Mouse (Mus musculus) thymus, adult 2 months (tissue): Measurements from ENCODE around the gene Ttll9.

Experiments used
- CTCF ChIP-seq: fragments of 200-500 bp; IDR thresholded peaks from 2 replicates; pipeline ENCODE4 v1.5.1; 2012; ENCODE audit warnings: mild to moderate bottlenecking, control low read depth, low read length, moderate library complexity, borderline replicate concordance; ENCODE audit not compliant: control insufficient read depth, poor library complexity, insufficient read depth; ENCODE audit errors: extremely low read depth
- POLR2A ChIP-seq: fragments of 200-500 bp; IDR thresholded peaks from 2 replicates; pipeline ENCODE4 v1.6.1; 2012; ENCODE audit warnings: mild to moderate bottlenecking, low read length, control low read depth, moderate library complexity; ENCODE audit not compliant: control insufficient read depth, poor library complexity, insufficient read depth; ENCODE audit errors: extremely low read depth

DNA sequence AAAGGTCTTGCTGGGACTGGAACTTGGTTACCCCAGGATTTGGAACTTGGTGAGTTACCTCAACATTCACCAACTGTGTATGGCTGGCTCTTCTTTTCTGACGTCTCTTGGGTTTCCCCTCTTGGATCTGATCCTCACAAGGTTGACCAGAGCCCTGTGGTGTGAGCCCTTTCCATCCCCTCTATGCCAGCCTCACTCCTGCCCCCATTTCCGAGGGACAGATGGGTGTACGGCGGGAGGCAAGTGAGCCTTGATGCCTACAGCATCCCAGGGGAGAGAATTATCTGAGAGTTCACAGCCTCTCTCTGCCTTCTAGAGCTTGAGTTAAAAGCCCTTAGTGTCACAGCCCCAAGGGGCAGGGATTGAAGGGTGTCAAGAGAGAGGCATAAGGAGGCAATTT, 65.2 kb downstream of the Ttll9 start:
- no peak for TF ChIP-seq CTCF
- TF ChIP-seq POLR2A: no peak
